Mouse (Mus musculus): ENCODE results near the gene Vav2. TPM values are rescaled to one million over a fixed set of nuclear protein-coding genes. Genes with fewer than 3 reads are reported as not detected.
A peak's percentile ranks its signal among the peaks of the same experiment; 100 is the strongest.

The Vav2 gene
- total RNA-seq, 1 experiment from 2014 or later, result 26.8 TPM

- DNase-seq, result no peak
Measured at GRCm38 (mm10) chr2:27365296-27365695, 61.5 kb downstream of the Vav2 start.

GRCm38 (mm10) chr2:27361786-27362185 is 65.0 kb downstream of the Vav2 start:
- no peak for DNase-seq

- DNase-seq, result no peak
Measured at GRCm38 (mm10) chr2:27358461-27358860, 68.4 kb downstream of the Vav2 start.

- no peak for DNase-seq
Measured at GRCm38 (mm10) chr2:27355684-27356083, 71.1 kb downstream of the Vav2 start.

- DNase-seq, result no peak
Measured at GRCm38 (mm10) chr2:27354610-27355211, 72.1 kb downstream of the Vav2 start.

GRCm38 (mm10) chr2:27352720-27353119 is 74.1 kb downstream of the Vav2 start:
- DNase-seq, result no peak

GRCm38 (mm10) chr2:27350371-27350770 is 76.5 kb downstream of the Vav2 start:
- no peak for DNase-seq

GRCm38 (mm10) chr2:27343984-27344453 is 82.8 kb downstream of the Vav2 start:
- DNase-seq, result no peak

- no peak for DNase-seq
Measured at GRCm38 (mm10) chr2:27340682-27341081, 86.2 kb downstream of the Vav2 start.

- no peak for DNase-seq
Measured at GRCm38 (mm10) chr2:27339051-27339450, 87.8 kb downstream of the Vav2 start.

- no peak for DNase-seq
Measured at GRCm38 (mm10) chr2:27337261-27337660, 89.6 kb downstream of the Vav2 start.

- no peak for DNase-seq
Measured at GRCm38 (mm10) chr2:27336600-27336999, 90.2 kb downstream of the Vav2 start.

GRCm38 (mm10) chr2:27334816-27335215 is 92.0 kb downstream of the Vav2 start:
- DNase-seq, result no peak

- no peak for DNase-seq
Measured at GRCm38 (mm10) chr2:27331560-27331959, 95.3 kb downstream of the Vav2 start.

- no peak for DNase-seq
Measured at GRCm38 (mm10) chr2:27330446-27330845, 96.4 kb downstream of the Vav2 start.

- DNase-seq, result peak; percentile 71
Measured at GRCm38 (mm10) chr2:27329386-27330060, 97.3 kb downstream of the Vav2 start.

- peak; percentile 45 for DNase-seq
Measured at GRCm38 (mm10) chr2:27328613-27329041, 98.2 kb downstream of the Vav2 start.

GRCm38 (mm10) chr2:27327886-27328285 is 98.9 kb downstream of the Vav2 start:
- DNase-seq, result no peak

- DNase-seq, result peak; percentile 26
Measured at GRCm38 (mm10) chr2:27327076-27327475, 99.8 kb downstream of the Vav2 start.

GRCm38 (mm10) chr2:27326357-27326756 is 100.5 kb downstream of the Vav2 start:
- DNase-seq, result no peak

GRCm38 (mm10) chr2:27324690-27325089 is 102.1 kb downstream of the Vav2 start:
- no peak for DNase-seq

- DNase-seq, result peak; percentile 36
Measured at GRCm38 (mm10) chr2:27321431-27321875, 105.4 kb downstream of the Vav2 start.

- no peak for DNase-seq
Measured at GRCm38 (mm10) chr2:27320820-27321219, 106.0 kb downstream of the Vav2 start.

GRCm38 (mm10) chr2:27318606-27319005 is 108.2 kb downstream of the Vav2 start:
- DNase-seq, result no peak

All from adrenal gland, postnatal 25 days (tissue).